Mouse (Mus musculus) adipocyte (in vitro differentiated cells): ENCODE measurements around the gene Hykk.

Experiments used
- DNase-seq: peaks from one replicate; pipeline ENCODE4 v3.0.0-alpha.2; 2016; ENCODE audit warnings: low spot score

The Hykk gene

GRCm38 (mm10) chr9:54981291-54982191 is 64.5 kb downstream of the Hykk start:
- no peak for DNase-seq

GRCm38 (mm10) chr9:54982401-54982800 is 65.3 kb downstream of the Hykk start:
- no peak for DNase-seq

- no peak for DNase-seq
These were observed 73.3 kb downstream of the Hykk start for GRCm38 (mm10) chr9:54990362-54990761.

GRCm38 (mm10) chr9:54994381-54994780 is 77.3 kb downstream of the Hykk start:
- no peak for DNase-seq

GRCm38 (mm10) chr9:54995645-54996044 is 78.6 kb downstream of the Hykk start:
- no peak for DNase-seq
